Mouse (Mus musculus) lung, adult 2 months (tissue): ENCODE results near the gene Zswim9. TPM values are rescaled to one million over a fixed set of nuclear protein-coding genes. Genes with fewer than 3 reads are reported as not detected.

ENCODE experiments used
- DNase-seq: peaks from one replicate; pipeline ENCODE4 v3.0.0; 2022
- H3K4me1 ChIP-seq: fragments of 200-500 bp; 2 replicates; pipeline ENCODE4 v1.6.1; 2011; ENCODE audit warnings: low read length; ENCODE audit not compliant: control insufficient read depth, insufficient read depth
- H3K4me3 ChIP-seq: fragments of 200-500 bp; replicated peaks from 2 replicates; pipeline ENCODE3; 2011; ENCODE audit warnings: low read depth, mild to moderate bottlenecking, control low read depth, low read length; ENCODE audit errors: extremely low read depth
- CTCF ChIP-seq: fragments of 200-500 bp; IDR thresholded peaks from 2 replicates; pipeline ENCODE4 v1.5.1; 2011; ENCODE audit warnings: mild to moderate bottlenecking, low read length, control low read depth; ENCODE audit not compliant: insufficient read depth
- POLR2A ChIP-seq: fragments of 200-500 bp; IDR thresholded peaks from 2 replicates; pipeline ENCODE4 v1.6.1; 2011; ENCODE audit warnings: low read depth, mild to moderate bottlenecking, control low read depth, low read length, borderline replicate concordance; ENCODE audit errors: extremely low read depth
- WGBS: fragments of 180-500 bp; shearing (Covaris S2); methylation state at CpG from one replicate; pipeline ENCODE4 v1.1.7; 2018; 5-methylcytosine and 5-hydroxymethylcytosine counted together
- polyA plus RNA-seq: library from polyadenylated mRNA; depleted of rRNA; stranded (reverse); fragments of >200 nt; gene quantifications from 2 replicates; pipeline ENCODE4 v1.2.3, GENCODE M21; 2012; rRNA removed

Zswim9 gene
- polyA plus RNA-seq: 5.3 and 6.0 TPM in 2 replicates

- TF ChIP-seq CTCF: no peak
- peak; percentile 34; the same call in 1 of the 2 replicates for TF ChIP-seq POLR2A
- Histone ChIP-seq H3K4me1 (peaks cover 2% of the 10 kb centered on the region), H3K4me3 (peak within 1 kb of the TSS; percentile 84)
- WGBS: under 1% methylated on average over 39 of the region's 39 CpGs
- DNase-seq: peak; percentile 96
These were observed at the start of gene Zswim9 for GRCm38 (mm10) chr7:13278308-13278891. Gene Zswim9, minus strand, starts transcription at chr7:13278721.

DNA sequence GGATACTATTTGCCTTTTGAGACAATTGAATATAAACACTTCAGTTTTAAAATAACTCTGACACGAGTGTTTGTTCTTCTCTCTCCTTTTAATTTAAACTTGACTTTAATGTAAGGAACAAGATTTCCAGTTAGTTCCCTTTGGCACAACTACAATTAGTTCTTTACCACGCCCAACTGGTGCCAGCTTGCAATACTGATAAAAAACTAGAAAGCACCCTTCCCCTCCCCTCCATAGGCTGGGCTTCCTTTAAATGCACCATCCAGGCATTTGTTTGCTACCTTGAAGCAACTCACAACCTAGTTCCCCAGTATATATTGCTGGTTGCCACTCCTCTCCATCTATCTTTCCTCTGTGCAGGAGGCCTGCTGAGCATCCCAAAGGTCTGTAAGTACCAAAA lies 45.8 kb upstream of the Zswim9 start, which contains the start of gene Pla2g4c:
Gene Pla2g4c, plus strand, starts transcription at position 340 of the 400 bp plus-strand sequence.
- DNase-seq: no peak
- no peak within 1 kb of the TSS for H3K4me3 ChIP-seq
- no peaks in the 10 kb centered on the region for H3K4me1 ChIP-seq
- TF ChIP-seq CTCF (no peak), POLR2A (no peak)
- WGBS: 47% methylated on average over 2 of the region's 2 CpGs

DNA sequence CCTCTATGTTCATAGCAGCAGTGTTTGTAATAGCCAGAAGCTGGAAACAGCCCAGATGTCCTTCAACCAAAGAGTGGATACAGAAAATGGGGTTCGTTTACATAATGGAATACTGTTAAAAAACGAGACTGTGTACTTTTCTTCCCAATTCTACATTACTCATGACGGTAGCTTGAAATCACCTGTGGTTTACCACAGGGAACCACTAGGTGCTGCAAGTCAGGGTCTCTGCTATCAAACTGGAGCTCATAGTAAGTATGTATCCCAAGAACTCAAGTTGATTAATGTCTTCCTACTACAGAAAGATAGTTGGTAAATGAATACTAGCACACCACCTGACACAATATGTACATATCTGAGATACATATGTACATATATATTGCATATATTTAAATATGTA lies 42.9 kb upstream of the Zswim9 start:
- WGBS: 63% methylated on average over 3 of the region's 3 CpGs
- TF ChIP-seq CTCF (no peak), POLR2A (no peak)
- no peak for DNase-seq
- Histone ChIP-seq H3K4me1 (no peaks in the 10 kb centered on the region), H3K4me3 (no peak overlapping the region)

GRCm38 (mm10) chr7:13314095-13314597 lies 35.6 kb upstream of the Zswim9 start:
- no peak for DNase-seq
- Histone ChIP-seq H3K4me1 (no peaks in the 10 kb centered on the region), H3K4me3 (no peak overlapping the region)
- TF ChIP-seq POLR2A (no peak), CTCF (no peak)
- WGBS: 53% methylated on average over 5 of the region's 5 CpGs

DNA sequence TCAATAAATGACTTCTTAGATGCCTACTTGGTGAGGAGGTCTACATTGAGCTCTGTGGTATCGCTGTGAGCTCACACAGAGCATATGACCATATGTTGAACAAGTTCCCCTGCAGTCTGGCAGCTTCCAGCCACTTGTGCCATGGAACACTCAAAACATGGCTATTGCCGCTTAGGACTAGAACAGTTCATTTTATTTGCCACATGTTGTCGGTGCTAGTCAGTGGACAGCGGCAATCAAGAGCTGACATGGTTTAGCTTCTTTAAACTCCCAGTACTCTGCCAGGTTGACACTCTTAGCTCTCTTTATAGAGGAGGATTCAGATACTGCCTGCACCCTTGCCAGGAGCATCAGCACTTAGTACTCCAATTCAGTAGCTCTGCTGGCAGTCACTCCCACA lies 32.9 kb upstream of the Zswim9 start:
- H3K4me1 ChIP-seq: no peaks in the 10 kb centered on the region
- 98% methylated on average over 4 of the region's 4 CpGs for WGBS
- TF ChIP-seq CTCF: no peak
- no peak for TF ChIP-seq POLR2A
- no peak for DNase-seq
- no peak overlapping the region for H3K4me3 ChIP-seq

GRCm38 (mm10) chr7:13310493-13311199 lies 32.1 kb upstream of the Zswim9 start:
- no peak for TF ChIP-seq POLR2A
- no peak for TF ChIP-seq CTCF
- WGBS: 92% methylated on average over 6 of the region's 6 CpGs
- DNase-seq: no peak
- H3K4me1 ChIP-seq: no peaks in the 10 kb centered on the region
- no peak overlapping the region for H3K4me3 ChIP-seq

- no peak for DNase-seq
- no peak overlapping the region for H3K4me3 ChIP-seq
- TF ChIP-seq POLR2A (no peak), CTCF (no peak)
- H3K4me1 ChIP-seq: no peaks in the 10 kb centered on the region
- 88% methylated on average over 2 of the region's 2 CpGs for WGBS
These were observed 30.9 kb upstream of the Zswim9 start for GRCm38 (mm10) chr7:13309407-13309806.

- DNase-seq: no peak
- no peaks in the 10 kb centered on the region; the same call in 1 of the 2 replicates for H3K4me1 ChIP-seq
- no peak for TF ChIP-seq CTCF
- no peak for TF ChIP-seq POLR2A
These were observed 24.9 kb upstream of the Zswim9 start for GRCm38 (mm10) chr7:13303372-13303771.

GRCm38 (mm10) chr7:13302780-13303179 lies 24.3 kb upstream of the Zswim9 start:
- 62% methylated on average over 2 of the region's 2 CpGs for WGBS
- H3K4me1 ChIP-seq: no peaks in the 10 kb centered on the region; the same call in 1 of the 2 replicates
- DNase-seq: no peak
- no peak overlapping the region for H3K4me3 ChIP-seq
- TF ChIP-seq CTCF (no peak), POLR2A (no peak)

More at GRCm38 (mm10) chr7:13303372-13303771, 24.9 kb upstream of the Zswim9 start:
- no peak overlapping the region for H3K4me3 ChIP-seq
